10 mouse cellular contexts compared by ENCODE assay signal in genomic region chr3:108082251-108082875, GRCm38 (mm10). TPM values are rescaled to one million over a fixed set of nuclear protein-coding genes. Genes with fewer than 3 reads are reported as not detected.
A peak's percentile ranks its signal among the peaks of the same experiment; 100 is the strongest.
DNase-seq lines count a peak whose midpoint lies in the region; ATAC-seq and TF ChIP-seq lines count a peak whose summit lies in the region.
"Had no signal": no experiment of that assay in that cellular context is flagged by ENCODE, and none has a peak within 500 bp of the region (broad histone marks: within the 10 kb centered on the region; RNA-seq: fewer than 3 reads in every experiment).

No protein-coding gene starts in this region.

- no peak for ATAC-seq in kidney, embryonic 15.5 days (replicated peaks; ENCODE audit: low FRiP score)
- no peak for ATAC-seq in embryonic facial prominence, embryonic 13.5 days (ENCODE audit: insufficient number of reproducible peaks, insufficient read depth, low FRiP score, low TSS enrichment, low read depth)
- ATAC-seq in intestine, embryonic 16.5 days: no peak
- no peak for ATAC-seq in midbrain, postnatal 0 days (ENCODE audit: low FRiP score)
- ATAC-seq: inflammation-experienced regulatory T-cells, adult 6 months had no signal

- H3K4me3 ChIP-seq in kidney, embryonic 15.5 days (replicated peaks): 0 out of 2 replicates have a peak overlapping the region, but pooled peaks have one; percentile 8
- H3K4me3 ChIP-seq in embryonic facial prominence, embryonic 13.5 days: no peak overlapping the region
- no peak overlapping the region for H3K4me3 ChIP-seq in intestine, embryonic 16.5 days (ENCODE audit: low read length)
- H3K4me3 ChIP-seq in midbrain, postnatal 0 days (ENCODE audit: low read depth, low read length): no peak overlapping the region; the same call in 1 of the 2 replicates

- H3K4me1 ChIP-seq in kidney, embryonic 15.5 days: peaks cover 54% of the 10 kb centered on the region
- peaks cover 46% of the 10 kb centered on the region for H3K4me1 ChIP-seq in embryonic facial prominence, embryonic 13.5 days
- peaks cover 35% of the 10 kb centered on the region for H3K4me1 ChIP-seq in intestine, embryonic 16.5 days (ENCODE audit: control insufficient read depth, insufficient read depth, low read length)
- H3K4me1 ChIP-seq in midbrain, postnatal 0 days (ENCODE audit: insufficient read depth, low read length): peaks cover 25% of the 10 kb centered on the region; the same call in 1 of the 2 replicates

- peak overlapping the region; percentile 41 for H3K27ac ChIP-seq in kidney, embryonic 15.5 days
- 0 out of 2 replicates have a peak overlapping the region, but pooled peaks have one; percentile 16 for H3K27ac ChIP-seq in embryonic facial prominence, embryonic 13.5 days
- H3K27ac ChIP-seq in intestine, embryonic 16.5 days (ENCODE audit: low read length): peak overlapping the region; percentile 13; the same call in 1 of the 2 replicates
- H3K27ac ChIP-seq in midbrain, postnatal 0 days (ENCODE audit: low read depth, low read length): 0 out of 2 replicates have a peak overlapping the region, but pooled peaks have one; percentile 3

- WGBS in kidney, embryonic 15.5 days: 70% methylated on average over 1 of the region's 1 CpGs
- WGBS in embryonic facial prominence, embryonic 13.5 days: 72% methylated on average over 1 of the region's 1 CpGs
- WGBS in intestine, embryonic 16.5 days: 59% methylated on average over 1 of the region's 1 CpGs
- WGBS in midbrain, postnatal 0 days: 57% methylated on average over 1 of the region's 1 CpGs

- no peaks in the 10 kb centered on the region for H3K9me3 ChIP-seq in kidney, embryonic 15.5 days (replicated peaks)
- H3K9me3 ChIP-seq in embryonic facial prominence, embryonic 13.5 days: no peaks in the 10 kb centered on the region
- no peaks in the 10 kb centered on the region for H3K9me3 ChIP-seq in intestine, embryonic 16.5 days (ENCODE audit: control insufficient read depth, low read length)
- no peaks in the 10 kb centered on the region for H3K9me3 ChIP-seq in midbrain, postnatal 0 days (ENCODE audit: low read length)

- H3K36me3 ChIP-seq in kidney, embryonic 15.5 days: peaks cover 38% of the 10 kb centered on the region
- H3K36me3 ChIP-seq in embryonic facial prominence, embryonic 13.5 days: peaks cover 29% of the 10 kb centered on the region
- peaks cover 5% of the 10 kb centered on the region for H3K36me3 ChIP-seq in intestine, embryonic 16.5 days (ENCODE audit: control insufficient read depth, insufficient read depth, low read length)
- H3K36me3 ChIP-seq in midbrain, postnatal 0 days (ENCODE audit: insufficient read depth, low read length): peaks cover 22% of the 10 kb centered on the region

- DNase-seq in kidney, adult 18-20 months: no peak
- DNase-seq in midbrain, postnatal 0 days (ENCODE audit: low spot score): peak; percentile 55
- no peak for DNase-seq in spleen, adult 12 weeks (ENCODE audit: low spot score)
- DNase-seq in right cerebral cortex, adult 18-20 months: no peak
- DNase-seq in frontal cortex, adult 2 months (ENCODE audit: extremely low spot score in 1 of 2, low spot score in 1 of 2): no peak

- peak overlapping the region; percentile 30; the same call in 1 of the 2 replicates for H3K9ac ChIP-seq in kidney, embryonic 15.5 days
- peak overlapping the region; percentile 44 for H3K9ac ChIP-seq in embryonic facial prominence, embryonic 13.5 days
- peak overlapping the region; percentile 4; the same call in 1 of the 2 replicates for H3K9ac ChIP-seq in intestine, embryonic 16.5 days (ENCODE audit: low read depth, low read length)
- H3K9ac ChIP-seq in midbrain, postnatal 0 days (replicated peaks; ENCODE audit: low read length, poor library complexity, severe bottlenecking): no peak overlapping the region

- H3K4me2 ChIP-seq in kidney, embryonic 15.5 days: peak overlapping the region; percentile 31
- H3K4me2 ChIP-seq in embryonic facial prominence, embryonic 13.5 days: peak overlapping the region; percentile 7; the same call in 1 of the 2 replicates
- no peak overlapping the region for H3K4me2 ChIP-seq in intestine, embryonic 16.5 days (ENCODE audit: low read depth, low read length)
- peak overlapping the region; percentile 30; the same call in 1 of the 2 replicates for H3K4me2 ChIP-seq in midbrain, postnatal 0 days (ENCODE audit: low read depth, low read length, poor library complexity, severe bottlenecking)

- TF ChIP-seq CTCF in midbrain, postnatal 0 days (IDR thresholded peaks at IDR 0.05): no peak

- H3K27me3 ChIP-seq in kidney, embryonic 15.5 days: no peaks in the 10 kb centered on the region
- H3K27me3 ChIP-seq in embryonic facial prominence, embryonic 13.5 days: no peaks in the 10 kb centered on the region
- no peaks in the 10 kb centered on the region for H3K27me3 ChIP-seq in intestine, embryonic 16.5 days (replicated peaks; ENCODE audit: control insufficient read depth, insufficient read depth, low read length)
- no peaks in the 10 kb centered on the region for H3K27me3 ChIP-seq in midbrain, postnatal 0 days (ENCODE audit: insufficient read depth, low read length)

RNA-seq across cellular contexts. Expression of gene Ampd2, which starts 4.1 kb away (rescaled TPM):
- polyA plus RNA-seq in kidney, embryonic 15.5 days (2015; fragmentation: Nextera tagmentation; extraction: Ambion mirVana): 59.3 and 66.2 TPM in 2 replicates
- 38.4 and 44.5 TPM in 2 replicates for polyA plus RNA-seq in embryonic facial prominence, embryonic 13.5 days (2015; fragmentation: Nextera tagmentation; extraction: Ambion mirVana)
- polyA plus RNA-seq in intestine, embryonic 16.5 days (2015; fragmentation: Nextera tagmentation; extraction: Ambion mirVana): 46.9 and 48.9 TPM in 2 replicates
- 58.4 and 79.8 TPM in 2 replicates for total RNA-seq in midbrain, postnatal 0 days (2014; rRNA removed)
- polyA plus RNA-seq in midbrain, postnatal 0 days (2015; fragmentation: Nextera tagmentation; extraction: Ambion mirVana): 58.8 and 60.0 TPM in 2 replicates
- polyA plus RNA-seq in frontal cortex, adult 2 months (2012; rRNA removed): 188 and 230 TPM in 2 replicates

RNA-seq across cellular contexts. Expression of gene Gnat2, which starts 10.2 kb away (rescaled TPM):
- 0.68 and 1.9 TPM in 2 replicates for polyA plus RNA-seq in kidney, embryonic 15.5 days (2015; fragmentation: Nextera tagmentation; extraction: Ambion mirVana)
- polyA plus RNA-seq in embryonic facial prominence, embryonic 13.5 days (2015; fragmentation: Nextera tagmentation; extraction: Ambion mirVana): 0.83 and 0.85 TPM in 2 replicates
- polyA plus RNA-seq in intestine, embryonic 16.5 days (2015; fragmentation: Nextera tagmentation; extraction: Ambion mirVana): 1.9 and 2.7 TPM in 2 replicates
- total RNA-seq in midbrain, postnatal 0 days (2014; rRNA removed): 0.28 TPM in 1 of 2 replicates, not detected in the other
- polyA plus RNA-seq in midbrain, postnatal 0 days (2015; fragmentation: Nextera tagmentation; extraction: Ambion mirVana): 0.26 and 0.28 TPM in 2 replicates
- polyA plus RNA-seq in frontal cortex, adult 2 months (2012; rRNA removed): 0.53 and 0.58 TPM in 2 replicates
- total RNA-seq: neutrophil, adult 5-6 weeks had no signal
- polyA plus RNA-seq: inflammation-experienced regulatory T-cells, adult 6 months had no signal

RNA-seq across cellular contexts. Expression of gene Gstm4, which starts 37.7 kb away (rescaled TPM):
- 15.9 and 18.8 TPM in 2 replicates for polyA plus RNA-seq in kidney, embryonic 15.5 days (2015; fragmentation: Nextera tagmentation; extraction: Ambion mirVana)
- polyA plus RNA-seq in embryonic facial prominence, embryonic 13.5 days (2015; fragmentation: Nextera tagmentation; extraction: Ambion mirVana): 15.0 and 15.8 TPM in 2 replicates
- 47.9 and 49.2 TPM in 2 replicates for polyA plus RNA-seq in intestine, embryonic 16.5 days (2015; fragmentation: Nextera tagmentation; extraction: Ambion mirVana)
- total RNA-seq in midbrain, postnatal 0 days (2014; rRNA removed): 4.1 and 4.5 TPM in 2 replicates
- 25.6 and 25.9 TPM in 2 replicates for polyA plus RNA-seq in midbrain, postnatal 0 days (2015; fragmentation: Nextera tagmentation; extraction: Ambion mirVana)
- 12.7 and 15.0 TPM in 2 replicates for polyA plus RNA-seq in frontal cortex, adult 2 months (2012; rRNA removed)
